Mouse (Mus musculus): ENCODE measurements at regions not wholly inside any gene's neighbourhood (a gene's known extent, or its start where the extent isn't known, plus 50 kb on each side); places are given as distances from the start of the nearest gene placed in this dataset.

DNA sequence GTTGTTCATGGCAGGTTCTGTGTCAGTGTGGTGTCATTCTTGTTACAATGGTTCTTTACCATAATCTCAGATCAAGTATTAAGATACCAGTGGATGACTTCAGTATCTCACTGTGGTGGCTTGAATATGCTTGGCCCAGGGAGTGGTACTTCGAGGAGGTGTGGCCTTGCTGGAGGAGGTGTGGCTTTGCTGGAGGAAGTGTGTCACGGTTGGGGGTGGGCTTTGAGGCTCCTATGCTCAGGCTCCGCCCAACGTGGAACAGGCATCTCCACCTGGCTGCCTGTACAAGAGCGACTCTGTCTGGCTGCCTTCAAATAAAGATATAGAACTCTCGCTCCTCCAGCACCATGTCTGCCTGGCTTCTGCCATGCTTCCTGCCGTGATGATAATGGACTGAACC lies 63.6 kb downstream of the Cd2 start:
- Histone ChIP-seq H3K36me3 (ENCODE audit: control insufficient read depth, insufficient read depth) (no peaks in the 10 kb centered on the region), H3K9ac (ENCODE audit: low read depth, low read length) (no peak overlapping the region), H3K27ac (ENCODE audit: low read depth, low read length) (no peak overlapping the region), H3K4me1 (replicated peaks; ENCODE audit: control insufficient read depth, insufficient read depth, low read length) (no peaks in the 10 kb centered on the region), H3K9me3 (ENCODE audit: control insufficient read depth) (no peaks in the 10 kb centered on the region), H3K4me3 (ENCODE audit: low read depth, low read length) (no peak overlapping the region), H3K27me3 (replicated peaks; ENCODE audit: control insufficient read depth, insufficient read depth, low read length) (no peaks in the 10 kb centered on the region), H3K4me2 (replicated peaks; ENCODE audit: low read depth) (no peak overlapping the region)
- no peak for ATAC-seq
- 77% methylated on average over 7 of the region's 7 CpGs for WGBS
- no peak for TF ChIP-seq CTCF (IDR thresholded peaks at IDR 0.05; ENCODE audit: low read depth)

- Histone ChIP-seq H3K9ac (ENCODE audit: low read depth, low read length) (no peak overlapping the region), H3K36me3 (ENCODE audit: control insufficient read depth, insufficient read depth) (no peaks in the 10 kb centered on the region), H3K27ac (ENCODE audit: low read depth, low read length) (no peak overlapping the region), H3K27me3 (replicated peaks; ENCODE audit: control insufficient read depth, insufficient read depth, low read length) (no peaks in the 10 kb centered on the region), H3K9me3 (ENCODE audit: control insufficient read depth) (no peaks in the 10 kb centered on the region), H3K4me1 (replicated peaks; ENCODE audit: control insufficient read depth, insufficient read depth, low read length) (no peaks in the 10 kb centered on the region), H3K4me2 (replicated peaks; ENCODE audit: low read depth) (no peak overlapping the region), H3K4me3 (ENCODE audit: low read depth, low read length) (no peak overlapping the region)
- TF ChIP-seq CTCF (IDR thresholded peaks at IDR 0.05; ENCODE audit: low read depth): peak; percentile 47
- no peak for ATAC-seq
- 94% methylated on average over 2 of the region's 2 CpGs for whole genome bisulfite sequencing
Measured at GRCm38 (mm10) chr3:101219897-101220296, 67.8 kb downstream of the Cd2 start.

DNA sequence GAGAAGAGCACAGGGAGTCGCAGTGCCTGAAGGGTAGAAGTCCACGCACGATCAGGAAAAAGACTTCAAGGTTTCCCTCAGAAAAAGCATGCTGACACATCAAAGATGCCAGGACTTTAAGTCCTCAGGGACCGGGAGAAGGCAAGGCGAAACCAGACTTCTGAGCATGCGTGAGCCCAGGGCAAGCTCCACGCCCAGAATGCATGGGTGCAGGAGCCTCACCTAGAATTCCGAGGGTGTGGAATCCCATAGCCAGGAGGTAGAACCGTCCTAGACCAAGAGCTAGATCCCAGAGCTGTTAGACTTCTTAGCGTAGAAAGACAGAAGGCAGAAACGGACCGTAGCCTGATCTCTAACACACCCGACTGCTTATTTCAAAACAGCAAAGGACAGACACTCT lies 71.0 kb downstream of the Cd2 start:
- TF ChIP-seq CTCF (IDR thresholded peaks at IDR 0.05; ENCODE audit: low read depth): no peak
- no peak overlapping the region for H3K4me3 ChIP-seq (ENCODE audit: low read depth, low read length)
- no peaks in the 10 kb centered on the region for H3K27me3 ChIP-seq (replicated peaks; ENCODE audit: control insufficient read depth, insufficient read depth, low read length)
- peaks cover 8% of the 10 kb centered on the region for H3K4me1 ChIP-seq (replicated peaks; ENCODE audit: control insufficient read depth, insufficient read depth, low read length)
- no peak overlapping the region for H3K4me2 ChIP-seq (replicated peaks; ENCODE audit: low read depth)
- no peak overlapping the region for H3K27ac ChIP-seq (ENCODE audit: low read depth, low read length)
- ATAC-seq: no peak
- no peaks in the 10 kb centered on the region for H3K36me3 ChIP-seq (ENCODE audit: control insufficient read depth, insufficient read depth)
- WGBS: 73% methylated on average over 13 of the region's 13 CpGs
- H3K9me3 ChIP-seq (ENCODE audit: control insufficient read depth): no peaks in the 10 kb centered on the region
- H3K9ac ChIP-seq (ENCODE audit: low read depth, low read length): no peak overlapping the region

GRCm38 (mm10) chr3:101213212-101213562 lies 74.6 kb downstream of the Cd2 start:
- ATAC-seq: peak; percentile 50; the same call in 1 of the 2 replicates
- no peak for TF ChIP-seq CTCF (IDR thresholded peaks at IDR 0.05; ENCODE audit: low read depth)

DNA sequence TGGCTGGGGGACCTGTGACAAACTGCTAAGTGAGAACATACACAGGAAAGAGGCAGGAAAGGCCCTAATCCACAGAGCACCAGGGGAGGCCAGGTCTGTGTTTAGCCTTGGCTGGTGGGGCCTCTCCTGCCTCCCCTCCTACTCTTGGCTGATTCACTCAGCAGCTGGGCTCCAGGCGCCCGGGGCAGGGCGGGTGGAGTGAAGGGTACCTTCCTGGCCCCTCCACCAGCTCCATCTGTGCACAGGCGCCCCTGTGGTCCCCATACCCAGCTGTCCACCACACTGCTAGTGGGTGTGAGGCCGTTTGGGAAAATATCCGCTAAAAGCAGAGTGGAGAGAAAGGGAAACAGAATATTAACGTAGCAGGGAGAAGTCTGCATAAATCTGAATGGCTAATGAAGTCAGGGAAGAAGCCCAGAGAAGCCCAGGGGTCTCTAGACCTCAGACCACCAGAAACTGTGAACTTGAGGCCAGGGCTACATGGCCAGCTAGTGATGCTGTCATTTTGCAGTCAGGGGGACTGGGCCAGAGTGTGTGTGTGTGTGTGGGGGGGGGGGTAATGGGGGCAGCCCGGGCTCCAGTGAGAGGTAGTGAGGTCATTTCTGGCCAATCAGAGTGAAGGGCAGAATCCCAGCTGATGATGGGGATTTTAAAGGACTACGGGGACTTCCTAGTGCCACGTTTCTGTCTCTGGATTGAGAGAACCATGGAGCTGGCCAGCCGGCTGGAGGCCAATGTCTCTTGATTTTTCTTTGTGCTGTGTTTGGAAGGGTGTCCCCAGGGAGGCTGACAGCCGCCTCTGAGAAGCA lies 75.1 kb downstream of the Cd2 start:
- ATAC-seq: peak; percentile 53
- no peak overlapping the region for H3K4me3 ChIP-seq (ENCODE audit: low read depth, low read length)
- no peak for TF ChIP-seq CTCF (IDR thresholded peaks at IDR 0.05; ENCODE audit: low read depth)
- H3K4me2 ChIP-seq (replicated peaks; ENCODE audit: low read depth): peak overlapping the region; percentile 44
- H3K9me3 ChIP-seq (ENCODE audit: control insufficient read depth): no peaks in the 10 kb centered on the region
- H3K9ac ChIP-seq (ENCODE audit: low read depth, low read length): peak overlapping the region; percentile 17; the same call in 1 of the 2 replicates
- no peaks in the 10 kb centered on the region for H3K27me3 ChIP-seq (replicated peaks; ENCODE audit: control insufficient read depth, insufficient read depth, low read length)
- no peaks in the 10 kb centered on the region for H3K36me3 ChIP-seq (ENCODE audit: control insufficient read depth, insufficient read depth)
- peak overlapping the region; percentile 54; the same call in 1 of the 2 replicates for H3K27ac ChIP-seq (ENCODE audit: low read depth, low read length)
- WGBS: 14% methylated on average over 12 of the region's 12 CpGs
- peaks cover 8% of the 10 kb centered on the region for H3K4me1 ChIP-seq (replicated peaks; ENCODE audit: control insufficient read depth, insufficient read depth, low read length)

More at GRCm38 (mm10) chr3:101213212-101213562, 74.6 kb downstream of the Cd2 start:
- Histone ChIP-seq H3K27ac (ENCODE audit: low read depth, low read length) (no peak overlapping the region), H3K27me3 (replicated peaks; ENCODE audit: control insufficient read depth, insufficient read depth, low read length) (no peaks in the 10 kb centered on the region), H3K9ac (ENCODE audit: low read depth, low read length) (peak overlapping the region; percentile 17; the same call in 1 of the 2 replicates), H3K4me1 (replicated peaks; ENCODE audit: control insufficient read depth, insufficient read depth, low read length) (peaks cover 8% of the 10 kb centered on the region), H3K4me3 (ENCODE audit: low read depth, low read length) (no peak overlapping the region), H3K36me3 (ENCODE audit: control insufficient read depth, insufficient read depth) (no peaks in the 10 kb centered on the region), H3K4me2 (replicated peaks; ENCODE audit: low read depth) (no peak overlapping the region), H3K9me3 (ENCODE audit: control insufficient read depth) (no peaks in the 10 kb centered on the region)
- 22% methylated on average over 4 of the region's 4 CpGs for WGBS

DNA sequence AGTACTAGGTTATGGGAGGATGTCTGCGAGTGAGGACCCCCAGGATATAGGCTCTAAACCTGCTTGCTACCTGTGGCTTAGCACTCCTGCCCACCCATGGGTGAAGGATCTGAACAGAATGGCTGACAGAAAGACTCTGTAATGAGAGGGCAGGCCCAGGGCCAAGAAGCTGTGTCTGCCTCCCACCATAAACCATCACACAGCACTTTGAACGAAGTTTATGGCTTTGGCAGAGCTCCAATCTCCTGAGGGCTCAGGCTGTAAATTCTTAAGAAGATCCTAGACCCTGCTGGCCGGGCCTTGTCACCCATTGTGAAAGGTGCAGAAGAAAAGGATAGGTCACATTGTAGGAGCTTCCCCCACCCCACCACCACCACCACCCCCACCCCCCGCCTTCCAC lies 75.8 kb downstream of the Cd2 start:
- no peaks in the 10 kb centered on the region for H3K36me3 ChIP-seq (ENCODE audit: control insufficient read depth, insufficient read depth)
- no peaks in the 10 kb centered on the region for H3K9me3 ChIP-seq (ENCODE audit: control insufficient read depth)
- peak; percentile 85 for ATAC-seq
- peak overlapping the region; percentile 44; the same call in 1 of the 2 replicates for H3K4me2 ChIP-seq (replicated peaks; ENCODE audit: low read depth)
- 16% methylated on average over 4 of the region's 4 CpGs for WGBS
- H3K4me1 ChIP-seq (replicated peaks; ENCODE audit: control insufficient read depth, insufficient read depth, low read length): peaks cover 8% of the 10 kb centered on the region
- no peak for TF ChIP-seq CTCF (IDR thresholded peaks at IDR 0.05; ENCODE audit: low read depth)
- H3K27ac ChIP-seq (ENCODE audit: low read depth, low read length): peak overlapping the region; percentile 54; the same call in 1 of the 2 replicates
- H3K4me3 ChIP-seq (ENCODE audit: low read depth, low read length): no peak overlapping the region
- H3K9ac ChIP-seq (ENCODE audit: low read depth, low read length): no peak overlapping the region
- no peaks in the 10 kb centered on the region for H3K27me3 ChIP-seq (replicated peaks; ENCODE audit: control insufficient read depth, insufficient read depth, low read length)
